Mouse (Mus musculus) heart, embryonic 14.5 days (tissue): ENCODE measurements around the gene C1qtnf9. TPM values are rescaled to one million over a fixed set of nuclear protein-coding genes. Genes with fewer than 3 reads are reported as not detected.

Source experiments
- ATAC-seq: fragments of 200-750 bp; cut with Nextera tagmentation; 2 replicates; pipeline ENCODE4 v1.8.0; 2017; ENCODE audit warnings: low read depth, moderate TSS enrichment; ENCODE audit not compliant: insufficient number of reproducible peaks, insufficient read depth, low FRiP score
- H3K27ac ChIP-seq, 2 experiments: fragments of 200-500 bp in 1 of 2; fragments of 300-500 bp in 1 of 2; sonication (generic) in 1 of 2; replicated peaks in 1 of 2; 2 replicates each; pipeline ENCODE4 v1.5.1; 2012 to 2014; ENCODE audit warnings: low read depth in 2 of 2, low read length in 2 of 2, control low read depth in 1 of 2, mild to moderate bottlenecking in 1 of 2, mixed read lengths in 1 of 2; ENCODE audit not compliant: control insufficient read depth in 1 of 2, insufficient read depth in 1 of 2
- H3K27me3 ChIP-seq: fragments of 300-500 bp; sonication (generic); 2 replicates; pipeline ENCODE4 v1.6.1; 2014; ENCODE audit warnings: mild to moderate bottlenecking, low read length, control low read depth; ENCODE audit not compliant: control insufficient read depth, insufficient read depth
- H3K36me3 ChIP-seq: fragments of 300-500 bp; sonication (generic); 2 replicates; pipeline ENCODE4 v1.6.1; 2014; ENCODE audit warnings: mild to moderate bottlenecking, control low read depth, low read length, mixed read lengths; ENCODE audit not compliant: control insufficient read depth, insufficient read depth
- H3K4me1 ChIP-seq, 2 experiments: fragments of 200-500 bp in 1 of 2; fragments of 300-500 bp in 1 of 2; sonication (generic) in 1 of 2; 2 replicates each; pipeline ENCODE4 v1.6.1; 2012 to 2014; ENCODE audit warnings: low read length in 2 of 2, control low read depth in 1 of 2, mixed read lengths in 1 of 2; ENCODE audit not compliant: control insufficient read depth in 2 of 2, insufficient read depth in 2 of 2
- H3K4me2 ChIP-seq: fragments of 300-500 bp; sonication (generic); 2 replicates; pipeline ENCODE4 v1.6.1; 2014; ENCODE audit warnings: mild to moderate bottlenecking, low read length
- H3K4me3 ChIP-seq, 2 experiments: fragments of 200-500 bp in 1 of 2; fragments of 300-500 bp in 1 of 2; sonication (generic) in 1 of 2; 2 replicates each; pipeline ENCODE4 v1.5.1; 2012 to 2014; ENCODE audit warnings: low read length in 2 of 2, mild to moderate bottlenecking in 2 of 2, control low read depth in 1 of 2, low read depth in 1 of 2, moderate library complexity in 1 of 2; ENCODE audit not compliant: control insufficient read depth in 1 of 2, insufficient read depth in 1 of 2
- H3K9ac ChIP-seq: fragments of 300-500 bp; sonication (generic); 2 replicates; pipeline ENCODE4 v1.6.1; 2014; ENCODE audit warnings: mild to moderate bottlenecking, low read length
- H3K9me3 ChIP-seq: fragments of 300-500 bp; sonication (generic); 2 replicates; pipeline ENCODE4 v1.6.1; 2016; ENCODE audit warnings: low read length, control low read depth; ENCODE audit not compliant: control insufficient read depth
- WGBS: fragments of 180-500 bp; shearing (Covaris S2); extraction: QIAGEN DNeasy Blood & Tissue Kit; methylation state at CpG from one replicate; pipeline ENCODE4 v1.1.7; 2014; 5-methylcytosine and 5-hydroxymethylcytosine counted together
- polyA plus RNA-seq: library from polyadenylated mRNA; unstranded; fragments of >200 nt; fragmentation: Nextera tagmentation; extraction: Ambion mirVana; gene quantifications from 2 replicates; pipeline ENCODE4 v1.2.1, GENCODE M21; 2014

Gene C1qtnf9
- polyA plus RNA-seq, 1 experiment from 2014 or later: 0.31 TPM

GRCm38 (mm10) chr14:60740507-60740906, 27.4 kb upstream of the C1qtnf9 start:
- no peak for ATAC-seq
- Histone ChIP-seq H3K9ac (no peak overlapping the region; the same call in 1 of the 2 replicates), H3K27me3 (no peaks in the 10 kb centered on the region), H3K4me1 (peaks cover 56 to 97% of the 10 kb centered on the region in 2 experiments), H3K36me3 (peaks cover 5% of the 10 kb centered on the region; the same call in 1 of the 2 replicates), H3K9me3 (no peaks in the 10 kb centered on the region), H3K4me3 (no peak overlapping the region), H3K4me2 (peak overlapping the region; percentile 31), H3K27ac (peak overlapping the region; percentile 86 to 94)
- 45% methylated on average over 5 of the region's 5 CpGs for WGBS

GRCm38 (mm10) chr14:60741033-60741432, 26.9 kb upstream of the C1qtnf9 start:
- no peak overlapping the region for H3K4me3 ChIP-seq
- 41% methylated on average over 8 of the region's 8 CpGs for WGBS
- peaks cover 10% of the 10 kb centered on the region for H3K36me3 ChIP-seq
- H3K4me2 ChIP-seq: peak overlapping the region; percentile 31
- peaks cover 58 to 94% of the 10 kb centered on the region in 2 experiments for H3K4me1 ChIP-seq
- H3K9ac ChIP-seq: no peak overlapping the region; the same call in 1 of the 2 replicates
- no peaks in the 10 kb centered on the region for H3K9me3 ChIP-seq
- no peak for ATAC-seq
- no peaks in the 10 kb centered on the region for H3K27me3 ChIP-seq
- H3K27ac ChIP-seq: peak overlapping the region; percentile 86 to 94

- H3K9ac ChIP-seq: peak overlapping the region; percentile 38
- peak overlapping the region; percentile 31 for H3K4me2 ChIP-seq
- peak; percentile 73 for ATAC-seq
- no peaks in the 10 kb centered on the region for H3K9me3 ChIP-seq
- peak overlapping the region; percentile 86 to 94 for H3K27ac ChIP-seq
- H3K27me3 ChIP-seq: no peaks in the 10 kb centered on the region
- WGBS: 2% methylated on average over 6 of the region's 6 CpGs
- peaks cover 15% of the 10 kb centered on the region for H3K36me3 ChIP-seq
- H3K4me3 ChIP-seq: no peak overlapping the region
- peaks cover 53 to 89% of the 10 kb centered on the region in 2 experiments for H3K4me1 ChIP-seq
Measured at GRCm38 (mm10) chr14:60741490-60741981, 26.4 kb upstream of the C1qtnf9 start.

- H3K27me3 ChIP-seq: no peaks in the 10 kb centered on the region
- no peak for ATAC-seq
- H3K4me1 ChIP-seq: peaks cover 41 to 68% of the 10 kb centered on the region in 2 experiments
- peaks cover 36% of the 10 kb centered on the region for H3K36me3 ChIP-seq
- WGBS: 73% methylated on average over 9 of the region's 9 CpGs
- H3K9me3 ChIP-seq: no peaks in the 10 kb centered on the region
- H3K27ac ChIP-seq: no peak overlapping the region; a peak in 1 of 4 replicates
- no peak overlapping the region for H3K9ac ChIP-seq
- no peak overlapping the region for H3K4me2 ChIP-seq
- no peak overlapping the region for H3K4me3 ChIP-seq
Measured at GRCm38 (mm10) chr14:60743681-60744080, 24.3 kb upstream of the C1qtnf9 start.

- Histone ChIP-seq H3K4me2 (no peak overlapping the region), H3K4me3 (no peak overlapping the region), H3K9ac (no peak overlapping the region; the same call in 1 of the 2 replicates), H3K27ac (peak overlapping the region in 1 of 2 experiments; percentile 43; a peak in 1 of 4 replicates), H3K36me3 (peaks cover 51% of the 10 kb centered on the region), H3K4me1 (peaks cover 40 to 65% of the 10 kb centered on the region in 2 experiments), H3K9me3 (no peaks in the 10 kb centered on the region), H3K27me3 (no peaks in the 10 kb centered on the region)
- WGBS: 56% methylated on average over 6 of the region's 6 CpGs
- no peak for ATAC-seq
Measured at GRCm38 (mm10) chr14:60745201-60745600, 22.7 kb upstream of the C1qtnf9 start.

GRCm38 (mm10) chr14:60746141-60746540, 21.8 kb upstream of the C1qtnf9 start:
- no peak for ATAC-seq
- no peak overlapping the region for H3K27ac ChIP-seq
- H3K9ac ChIP-seq: no peak overlapping the region
- no peak overlapping the region for H3K4me2 ChIP-seq
- no peaks in the 10 kb centered on the region for H3K9me3 ChIP-seq
- no peak overlapping the region for H3K4me3 ChIP-seq
- 93% methylated on average over 10 of the region's 10 CpGs for WGBS
- H3K4me1 ChIP-seq: peaks cover 35 to 58% of the 10 kb centered on the region in 2 experiments
- peaks cover 58% of the 10 kb centered on the region for H3K36me3 ChIP-seq
- H3K27me3 ChIP-seq: no peaks in the 10 kb centered on the region

- no peak for ATAC-seq
- Histone ChIP-seq H3K4me1 (peaks cover 24 to 46% of the 10 kb centered on the region in 2 experiments), H3K27me3 (no peaks in the 10 kb centered on the region), H3K9ac (no peak overlapping the region), H3K36me3 (peaks cover 65% of the 10 kb centered on the region), H3K4me3 (no peak overlapping the region), H3K9me3 (no peaks in the 10 kb centered on the region), H3K27ac (no peak overlapping the region), H3K4me2 (no peak overlapping the region)
- WGBS: 82% methylated on average over 21 of the region's 21 CpGs
Measured at GRCm38 (mm10) chr14:60747154-60747870, 20.6 kb upstream of the C1qtnf9 start.
